ENCODE assay signal across 8 mouse cellular contexts in genomic region chr2:26353066-26353980, GRCm38 (mm10). TPM values are rescaled to one million over a fixed set of nuclear protein-coding genes. Genes with fewer than 3 reads are reported as not detected.
DNase-seq lines count a peak whose midpoint lies in the region; ATAC-seq lines count a peak whose summit lies in the region.

No protein-coding gene starts in this region.

- WGBS in kidney, embryonic 15.5 days = 88% methylated on average over 11 of the region's 11 CpGs
- WGBS in hindbrain, embryonic 13.5 days = 89% methylated on average over 11 of the region's 11 CpGs
- 90% methylated on average over 11 of the region's 11 CpGs for WGBS in midbrain, embryonic 14.5 days

- no peak overlapping the region; the same call in 1 of the 2 replicates for H3K9ac ChIP-seq in kidney, embryonic 15.5 days
- peak overlapping the region; percentile 86 for H3K9ac ChIP-seq in hindbrain, embryonic 13.5 days
- peak overlapping the region; percentile 92; the same call in 1 of the 2 replicates for H3K9ac ChIP-seq in midbrain, embryonic 14.5 days (replicated peaks; ENCODE audit: low read length)

- peaks cover 17% of the 10 kb centered on the region for H3K36me3 ChIP-seq in kidney, embryonic 15.5 days
- peaks cover 26% of the 10 kb centered on the region for H3K36me3 ChIP-seq in hindbrain, embryonic 13.5 days
- H3K36me3 ChIP-seq in midbrain, embryonic 14.5 days (ENCODE audit: control insufficient read depth, insufficient read depth, low read length) = peaks cover 22% of the 10 kb centered on the region

- no peak for ATAC-seq in kidney, embryonic 15.5 days (replicated peaks; ENCODE audit: low FRiP score)
- no peak for ATAC-seq in hindbrain, embryonic 13.5 days (ENCODE audit: low FRiP score)
- ATAC-seq in midbrain, embryonic 14.5 days (ENCODE audit: low FRiP score, low TSS enrichment) = no peak
- no peak for ATAC-seq in erythroid progenitor cell, adult 5-6 weeks (replicated peaks; ENCODE audit: low FRiP score, poor library complexity, severe bottlenecking)

- no peaks in the 10 kb centered on the region for H3K9me3 ChIP-seq in kidney, embryonic 15.5 days (replicated peaks)
- H3K9me3 ChIP-seq in hindbrain, embryonic 13.5 days = no peaks in the 10 kb centered on the region
- no peaks in the 10 kb centered on the region for H3K9me3 ChIP-seq in midbrain, embryonic 14.5 days (ENCODE audit: control insufficient read depth, low read length)

- H3K4me1 ChIP-seq in kidney, embryonic 15.5 days = peaks cover 38% of the 10 kb centered on the region
- peaks cover 38% of the 10 kb centered on the region for H3K4me1 ChIP-seq in hindbrain, embryonic 13.5 days (replicated peaks)
- H3K4me1 ChIP-seq in midbrain, embryonic 14.5 days (ENCODE audit: control insufficient read depth, insufficient read depth, low read length) = peaks cover 20% of the 10 kb centered on the region

- DNase-seq in kidney, postnatal 14 days = no peak
- peak; percentile 54 for DNase-seq in cerebellum, postnatal 25 days
- no peak for DNase-seq in midbrain, embryonic 14.5 days
- no peak for DNase-seq in spleen, postnatal 4 days (ENCODE audit: low spot score in 2 of 2)
- DNase-seq in layer of hippocampus, adult 9-10 months (ENCODE audit: low spot score) = no peak

- no peaks in the 10 kb centered on the region for H3K27me3 ChIP-seq in kidney, embryonic 15.5 days
- no peaks in the 10 kb centered on the region for H3K27me3 ChIP-seq in hindbrain, embryonic 13.5 days
- no peaks in the 10 kb centered on the region for H3K27me3 ChIP-seq in midbrain, embryonic 14.5 days (ENCODE audit: control insufficient read depth, insufficient read depth, low read length)

- peak overlapping the region; percentile 89 for H3K4me3 ChIP-seq in kidney, embryonic 15.5 days (replicated peaks)
- peak overlapping the region; percentile 64 for H3K4me3 ChIP-seq in hindbrain, embryonic 13.5 days
- H3K4me3 ChIP-seq in midbrain, embryonic 14.5 days (replicated peaks; ENCODE audit: low read depth, low read length) = peak overlapping the region; percentile 80

- H3K4me2 ChIP-seq in kidney, embryonic 15.5 days = peak overlapping the region; percentile 96
- H3K4me2 ChIP-seq in hindbrain, embryonic 13.5 days = peak overlapping the region; percentile 79
- peak overlapping the region; percentile 82 for H3K4me2 ChIP-seq in midbrain, embryonic 14.5 days (ENCODE audit: low read length)

- no peak overlapping the region for H3K27ac ChIP-seq in kidney, embryonic 15.5 days
- no peak overlapping the region for H3K27ac ChIP-seq in hindbrain, embryonic 13.5 days
- no peak overlapping the region for H3K27ac ChIP-seq in midbrain, embryonic 14.5 days (replicated peaks; ENCODE audit: low read depth, low read length)

RNA-seq across cellular contexts. Expression of gene Dnlz, which starts 1.4 kb away (rescaled TPM):
- polyA plus RNA-seq in kidney, embryonic 15.5 days (2015; fragmentation: Nextera tagmentation; extraction: Ambion mirVana) = 29.8 and 31.9 TPM in 2 replicates
- 29.0 and 29.6 TPM in 2 replicates for polyA plus RNA-seq in hindbrain, embryonic 13.5 days (2015; fragmentation: Nextera tagmentation; extraction: Ambion mirVana)
- 27.9 and 28.1 TPM in 2 replicates for polyA plus RNA-seq in midbrain, embryonic 14.5 days (2014; fragmentation: Nextera tagmentation; extraction: Ambion mirVana)
- 0.72 and 0.84 TPM in 2 replicates for total RNA-seq in erythroid progenitor cell, adult 5-6 weeks (2015; ENCODE audit: low replicate concordance)
- total RNA-seq in erythroid progenitor cell, adult 5-6 weeks (2017; ENCODE audit: low replicate concordance) = 1.8 and 2.7 TPM in 2 replicates

RNA-seq across cellular contexts. Expression of gene Card9, which starts 7.4 kb away (rescaled TPM):
- polyA plus RNA-seq in kidney, embryonic 15.5 days (2015; fragmentation: Nextera tagmentation; extraction: Ambion mirVana) = 1.1 and 1.7 TPM in 2 replicates
- polyA plus RNA-seq in hindbrain, embryonic 13.5 days (2015; fragmentation: Nextera tagmentation; extraction: Ambion mirVana) = 1.3 and 1.6 TPM in 2 replicates
- 1.5 and 1.7 TPM in 2 replicates for polyA plus RNA-seq in midbrain, embryonic 14.5 days (2014; fragmentation: Nextera tagmentation; extraction: Ambion mirVana)
- 10.9 TPM in 1 of 2 replicates, not detected in the other for total RNA-seq in erythroid progenitor cell, adult 5-6 weeks (2015; ENCODE audit: low replicate concordance)
- 11.3 and 16.9 TPM in 2 replicates for total RNA-seq in erythroid progenitor cell, adult 5-6 weeks (2017; ENCODE audit: low replicate concordance)

RNA-seq across cellular contexts. Expression of gene Snapc4, which starts 27.1 kb away (rescaled TPM):
- 27.9 and 31.3 TPM in 2 replicates for polyA plus RNA-seq in kidney, embryonic 15.5 days (2015; fragmentation: Nextera tagmentation; extraction: Ambion mirVana)
- polyA plus RNA-seq in hindbrain, embryonic 13.5 days (2015; fragmentation: Nextera tagmentation; extraction: Ambion mirVana) = 27.8 and 35.2 TPM in 2 replicates
- polyA plus RNA-seq in midbrain, embryonic 14.5 days (2014; fragmentation: Nextera tagmentation; extraction: Ambion mirVana) = 25.3 and 30.7 TPM in 2 replicates
- total RNA-seq in erythroid progenitor cell, adult 5-6 weeks (2015; ENCODE audit: low replicate concordance) = 1.3 and 3.2 TPM in 2 replicates
- 10.5 and 13.2 TPM in 2 replicates for total RNA-seq in erythroid progenitor cell, adult 5-6 weeks (2017; ENCODE audit: low replicate concordance)

RNA-seq across cellular contexts. Expression of gene Entr1, which starts 35.8 kb away (rescaled TPM):
- polyA plus RNA-seq in kidney, embryonic 15.5 days (2015; fragmentation: Nextera tagmentation; extraction: Ambion mirVana) = 110 and 115 TPM in 2 replicates
- 154 and 162 TPM in 2 replicates for polyA plus RNA-seq in hindbrain, embryonic 13.5 days (2015; fragmentation: Nextera tagmentation; extraction: Ambion mirVana)
- polyA plus RNA-seq in midbrain, embryonic 14.5 days (2014; fragmentation: Nextera tagmentation; extraction: Ambion mirVana) = 143 and 161 TPM in 2 replicates
- total RNA-seq in erythroid progenitor cell, adult 5-6 weeks (2015; ENCODE audit: low replicate concordance) = 35.7 and 40.7 TPM in 2 replicates
- total RNA-seq in erythroid progenitor cell, adult 5-6 weeks (2017; ENCODE audit: low replicate concordance) = 43.7 and 51.0 TPM in 2 replicates

RNA-seq across cellular contexts. Expression of gene Pmpca, which starts 35.8 kb away (rescaled TPM):
- 113 TPM in 2 replicates for polyA plus RNA-seq in kidney, embryonic 15.5 days (2015; fragmentation: Nextera tagmentation; extraction: Ambion mirVana)
- polyA plus RNA-seq in hindbrain, embryonic 13.5 days (2015; fragmentation: Nextera tagmentation; extraction: Ambion mirVana) = 94.3 and 95.6 TPM in 2 replicates
- polyA plus RNA-seq in midbrain, embryonic 14.5 days (2014; fragmentation: Nextera tagmentation; extraction: Ambion mirVana) = 68.0 and 80.9 TPM in 2 replicates
- total RNA-seq in erythroid progenitor cell, adult 5-6 weeks (2015; ENCODE audit: low replicate concordance) = 18.9 and 35.7 TPM in 2 replicates
- total RNA-seq in erythroid progenitor cell, adult 5-6 weeks (2017; ENCODE audit: low replicate concordance) = 28.9 and 34.4 TPM in 2 replicates

Comparison
In these comparisons a context has a peak if more than half of its experiments do, and no peak if none do; other contexts are left out.
1. DNase-seq: peak in cerebellum, postnatal 25 days (2 of 2); none in kidney, postnatal 14 days (single experiment), midbrain, embryonic 14.5 days (single experiment), spleen, postnatal 4 days (0 of 2) and layer of hippocampus, adult 9-10 months (single experiment).
2. Peak in every context shown above with its lines, with median percentiles within 50 percentile points of each other: H3K4me2 ChIP-seq and H3K4me3 ChIP-seq.